Mouse (Mus musculus) kidney, adult 18-20 months (tissue): ENCODE data around the gene Edem1.

Experiments used
- DNase-seq: peaks from one replicate; pipeline ENCODE4 v3.0.0; 2021

The Edem1 gene

DNA sequence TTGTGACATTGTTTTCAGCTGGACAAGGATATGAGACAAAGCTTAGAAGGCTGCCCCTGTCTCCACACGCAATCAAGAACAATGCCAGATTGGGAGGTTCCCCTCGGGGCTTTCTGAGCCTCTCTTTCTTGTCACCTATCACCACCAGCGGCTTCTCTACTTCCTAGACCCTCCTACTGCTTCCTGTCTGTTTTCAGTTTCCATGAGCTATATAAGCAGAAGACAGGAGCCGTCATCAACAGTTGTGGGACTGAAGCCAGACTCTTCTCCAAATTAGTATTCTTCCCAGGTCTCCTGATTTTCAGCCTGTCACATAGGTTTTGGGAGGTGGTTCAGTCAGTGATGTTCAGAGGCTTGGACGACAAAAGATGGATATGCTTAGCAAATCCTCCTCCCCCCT is 47.6 kb downstream of the Edem1 start:
- DNase-seq, result peak; percentile 24

GRCm38 (mm10) chr6:108876486-108876885 is 48.0 kb downstream of the Edem1 start:
- no peak for DNase-seq

DNA sequence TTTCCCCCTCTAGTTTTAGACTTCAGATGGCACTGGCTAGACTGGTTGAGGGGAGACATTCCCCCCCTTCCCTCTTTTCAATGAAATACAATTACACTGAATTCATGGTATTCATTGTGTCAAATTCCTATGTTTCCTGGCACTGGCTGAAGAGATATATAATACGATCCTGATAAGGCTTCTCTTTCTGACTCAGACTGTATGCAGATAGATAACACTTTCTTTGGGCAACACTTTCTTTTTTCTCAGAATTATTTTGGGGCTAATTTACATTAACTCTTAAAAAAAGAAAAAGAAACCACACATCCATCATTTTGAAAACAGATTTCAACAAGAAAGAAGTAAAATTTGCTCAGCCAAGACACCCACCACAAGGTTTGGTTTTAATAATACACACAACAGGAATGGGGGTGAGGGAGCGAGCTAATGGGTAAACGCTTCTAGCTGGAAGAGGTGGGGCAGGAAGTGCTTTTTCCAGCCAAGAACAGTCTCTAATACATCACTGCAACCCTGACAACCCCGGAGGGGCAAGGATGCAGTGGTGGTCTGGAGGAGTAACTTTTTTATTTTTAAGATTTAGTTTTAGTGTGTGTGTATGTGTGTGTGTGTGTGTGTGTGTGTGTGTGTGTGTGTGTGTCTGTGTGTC is 52.0 kb downstream of the Edem1 start:
- DNase-seq, result no peak

- no peak for DNase-seq
These were observed 52.6 kb downstream of the Edem1 start for GRCm38 (mm10) chr6:108881074-108881473.

DNA sequence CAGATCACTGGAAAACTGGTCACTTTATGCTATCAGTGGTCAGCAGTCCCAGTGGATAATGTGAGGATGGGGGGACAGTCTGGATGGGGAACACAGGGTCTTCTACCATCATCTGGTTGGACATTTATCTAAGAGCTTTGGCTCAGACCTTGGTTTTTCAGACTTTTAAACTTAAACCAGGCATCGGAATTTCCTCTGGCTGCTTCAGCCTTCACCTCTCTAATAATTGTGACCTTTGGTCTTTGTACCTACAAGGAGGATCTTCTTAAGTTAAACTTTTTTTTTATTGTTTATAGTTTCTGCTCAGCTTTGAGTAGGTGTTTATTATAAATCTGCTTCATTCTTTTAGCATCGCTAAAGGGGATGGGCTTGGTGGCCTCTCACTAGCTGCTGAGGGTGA is 55.4 kb downstream of the Edem1 start:
- DNase-seq, result no peak

- no peak for DNase-seq
These were observed 56.2 kb downstream of the Edem1 start for GRCm38 (mm10) chr6:108884603-108885002.

GRCm38 (mm10) chr6:108886346-108886745 is 57.9 kb downstream of the Edem1 start:
- DNase-seq, result no peak

GRCm38 (mm10) chr6:108892589-108892988 is 64.1 kb downstream of the Edem1 start:
- no peak for DNase-seq

DNA sequence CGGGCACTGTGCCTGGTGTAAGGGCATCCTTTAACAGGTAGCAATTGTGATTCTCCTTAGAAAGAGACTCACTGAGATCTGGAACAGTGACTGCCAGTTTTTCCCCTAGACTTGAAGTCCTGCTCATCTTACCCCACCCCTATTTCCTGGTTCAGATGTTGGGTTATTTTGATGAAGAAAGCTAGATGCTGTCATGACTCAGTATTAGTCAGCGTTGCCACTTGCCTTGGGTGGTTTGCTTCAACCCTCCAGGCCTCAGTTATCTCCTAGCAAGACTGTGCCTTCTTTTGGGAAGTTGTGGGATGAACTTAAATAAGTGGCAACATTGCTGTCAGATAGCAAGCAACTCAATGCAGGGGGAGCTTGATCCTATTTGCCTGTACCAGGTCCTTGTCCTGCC is 66.7 kb downstream of the Edem1 start:
- no peak for DNase-seq

DNA sequence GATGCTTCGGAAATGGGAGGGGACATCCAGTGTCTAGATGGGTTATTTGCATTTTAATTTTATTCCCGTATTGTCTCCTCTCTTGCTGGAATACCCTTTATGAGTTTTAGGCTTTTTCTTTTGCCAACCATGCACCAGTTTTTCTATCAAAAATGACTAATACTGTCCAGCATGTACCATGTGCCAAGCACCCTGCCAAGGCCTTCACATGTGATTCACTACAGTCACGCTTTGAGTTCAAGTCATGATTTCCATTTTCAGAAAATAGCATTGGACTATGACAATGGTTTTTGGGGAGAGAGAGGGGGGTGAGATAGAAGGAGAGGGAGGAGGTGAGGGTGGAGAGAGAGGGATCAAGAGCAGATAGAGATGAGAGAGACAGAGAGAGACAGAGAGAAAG is 67.5 kb downstream of the Edem1 start:
- DNase-seq, result no peak

GRCm38 (mm10) chr6:108896525-108897087 is 68.2 kb downstream of the Edem1 start:
- DNase-seq, result no peak

- no peak for DNase-seq
These were observed 70.8 kb downstream of the Edem1 start for GRCm38 (mm10) chr6:108899231-108899630.

DNA sequence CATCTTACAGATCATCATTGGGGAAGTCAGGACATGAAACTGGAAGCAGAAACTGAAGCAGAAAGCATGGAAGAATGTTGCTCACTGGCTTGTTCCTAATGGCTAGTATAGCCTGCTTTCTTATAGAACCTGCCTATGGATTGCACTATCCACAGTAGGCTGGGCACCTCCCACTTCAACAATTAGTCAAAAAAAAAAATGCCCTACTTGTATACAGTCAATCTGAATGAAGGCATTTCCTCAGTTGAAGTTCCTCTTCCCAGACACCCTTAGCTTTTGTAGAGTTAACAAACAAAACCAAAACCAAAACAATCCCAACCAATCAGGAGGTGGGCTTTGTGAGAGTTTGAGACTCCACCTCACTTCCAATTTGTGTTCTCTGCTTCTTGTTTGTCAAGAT is 73.7 kb downstream of the Edem1 start:
- DNase-seq, result no peak

DNA sequence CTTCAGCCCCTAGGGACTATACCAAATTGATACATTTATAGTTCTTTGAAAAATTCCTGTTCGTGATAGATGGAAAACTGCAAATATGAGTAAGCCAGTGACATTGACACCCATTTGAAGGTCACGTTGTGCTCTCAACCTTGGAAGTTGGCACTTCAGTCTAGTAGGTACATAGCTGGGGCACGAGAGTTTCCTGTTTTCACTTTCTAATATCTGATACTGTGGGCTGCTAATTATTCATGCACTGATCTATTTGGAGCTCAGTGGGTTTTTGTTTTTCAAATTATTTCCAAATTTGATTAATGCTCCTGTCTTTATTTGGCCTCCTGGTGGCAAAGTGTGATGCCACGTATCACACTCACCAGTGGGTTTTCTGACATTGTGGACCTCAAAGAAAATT is 74.8 kb downstream of the Edem1 start:
- no peak for DNase-seq

GRCm38 (mm10) chr6:108906539-108906938 is 78.1 kb downstream of the Edem1 start:
- no peak for DNase-seq
